Mouse (Mus musculus) frontal cortex, postnatal 14 days (tissue): Measurements from ENCODE around the gene H2al2a.

Experiments
- DNase-seq, 2 experiments: peaks; one replicate each; pipeline ENCODE4 v3.0.0; 2022; ENCODE audit warnings: low spot score in 2 of 2

The H2al2a gene

GRCm38 (mm10) chr2:17996858-17997257 lies at the start of gene H2al2a:
TSS of gene H2al2a (minus strand) at chr2:17996958.
- DNase-seq: no peak

GRCm38 (mm10) chr2:18046186-18046585 lies 49.4 kb upstream of the H2al2a start:
- no peak for DNase-seq

- DNase-seq: no peak
Measured at GRCm38 (mm10) chr2:18045781-18046181, 49.0 kb upstream of the H2al2a start.

- DNase-seq: no peak
Measured at GRCm38 (mm10) chr2:18045143-18045780, 48.5 kb upstream of the H2al2a start.

GRCm38 (mm10) chr2:18041199-18041885 lies 44.6 kb upstream of the H2al2a start:
- DNase-seq: no peak

- no peak for DNase-seq
Measured at GRCm38 (mm10) chr2:18040347-18041160, 43.8 kb upstream of the H2al2a start.

- no peak for DNase-seq
Measured at GRCm38 (mm10) chr2:18039566-18040290, 43.0 kb upstream of the H2al2a start.

GRCm38 (mm10) chr2:18038895-18039371 lies 42.2 kb upstream of the H2al2a start:
- no peak for DNase-seq

GRCm38 (mm10) chr2:18038141-18038752 lies 41.5 kb upstream of the H2al2a start:
- DNase-seq: no peak

GRCm38 (mm10) chr2:18037491-18037890 lies 40.7 kb upstream of the H2al2a start, which contains the start of gene A930004D18Rik:
TSS of gene A930004D18Rik (minus strand) at chr2:18037737.
- no peak for DNase-seq

GRCm38 (mm10) chr2:18034371-18035250 lies 37.9 kb upstream of the H2al2a start:
- no peak for DNase-seq

- no peak for DNase-seq
Measured at GRCm38 (mm10) chr2:18033166-18034108, 36.7 kb upstream of the H2al2a start.

GRCm38 (mm10) chr2:18032538-18032895 lies 35.8 kb upstream of the H2al2a start:
- no peak for DNase-seq

- no peak for DNase-seq
Measured at GRCm38 (mm10) chr2:18031831-18032537, 35.2 kb upstream of the H2al2a start.

- no peak for DNase-seq
Measured at GRCm38 (mm10) chr2:18031271-18031821, 34.6 kb upstream of the H2al2a start.

- DNase-seq: no peak
Measured at GRCm38 (mm10) chr2:18030581-18030980, 33.8 kb upstream of the H2al2a start.

GRCm38 (mm10) chr2:18029656-18030055 lies 32.9 kb upstream of the H2al2a start:
- DNase-seq: no peak
